Comparison of ENCODE assay signal across 18 mouse cellular contexts in the genomic region with DNA sequence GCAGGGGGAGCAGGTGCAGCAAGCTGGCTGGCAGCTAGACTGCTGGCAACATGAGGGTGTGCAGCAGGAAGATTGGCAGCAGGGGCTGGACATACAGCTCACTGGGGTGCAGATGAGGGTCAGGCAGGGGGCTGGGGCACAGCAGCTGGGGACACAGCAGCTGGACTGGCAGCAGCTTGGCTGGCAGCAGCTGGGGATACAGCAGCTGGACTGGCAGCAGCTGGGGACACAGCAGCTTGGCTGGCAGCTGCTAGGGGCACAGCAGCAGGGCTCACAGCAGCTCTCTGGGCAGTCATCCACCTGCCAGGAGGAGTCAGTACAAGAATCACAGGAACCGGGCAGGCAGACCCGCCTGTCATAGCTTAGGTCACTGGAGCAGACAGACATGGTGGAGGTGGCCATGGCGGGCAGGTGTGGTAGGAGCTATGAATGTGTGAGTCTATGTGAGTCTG. TPM values are rescaled to one million over a fixed set of nuclear protein-coding genes. Genes with fewer than 3 reads are reported as not detected.
"Had no signal": no experiment of that assay in that cellular context is flagged by ENCODE, and none has a peak within 500 bp of the region (broad histone marks: within the 10 kb centered on the region; RNA-seq: fewer than 3 reads in every experiment).

A gene (minus strand): TSS at position 402 of the 452 bp plus-strand sequence.

RNA-seq across cellular contexts. Expression of the gene that starts here (rescaled TPM):
- polyA plus RNA-seq: gonadal fat pad, adult 2 months; heart, embryonic 10.5 days; heart, embryonic 12.5 days; heart, embryonic 14.5 days; heart, embryonic 16.5 days; hindbrain, embryonic 12.5 days; hindbrain, embryonic 14.5 days; hindbrain, embryonic 16.5 days; inflammation-experienced regulatory T-cells, adult 6 months; intestine, embryonic 15.5 days; intestine, postnatal 0 days; kidney, embryonic 14.5 days; kidney, embryonic 16.5 days; limb, embryonic 10.5 days; limb, embryonic 12.5 days; limb, embryonic 14.5 days; liver, embryonic 11.5 days; liver, embryonic 13.5 days had no signal
